Mouse (Mus musculus) CH12.LX (cell line): ENCODE measurements around the gene Cxcr5. TPM values are rescaled to one million over a fixed set of nuclear protein-coding genes. Genes with fewer than 3 reads are reported as not detected.

Source experiments
- DNase-seq: peaks from one replicate; pipeline ENCODE4 v3.0.0-alpha.2; 2013; ENCODE audit errors: extremely low read depth
- H3K27ac ChIP-seq: 2 replicates; pipeline ENCODE4 v1.5.1; 2012; ENCODE audit warnings: low read depth, mild to moderate bottlenecking, control low read depth, moderate library complexity; ENCODE audit not compliant: insufficient read depth
- H3K27me3 ChIP-seq: replicated peaks from 2 replicates; pipeline ENCODE3; 2012; ENCODE audit warnings: inconsistent platforms
- H3K36me3 ChIP-seq, 2 experiments: replicated peaks in 1 of 2; 2 replicates each; pipeline versions ENCODE3 to v1.6.1; 2012; ENCODE audit warnings: inconsistent platforms in 1 of 2, low read length in 1 of 2, mild to moderate bottlenecking in 1 of 2, mixed read lengths in 1 of 2, moderate library complexity in 1 of 2; ENCODE audit not compliant: control insufficient read depth in 1 of 2, insufficient read depth in 1 of 2
- H3K4me1 ChIP-seq, 2 experiments: 2 replicates each; pipeline ENCODE4 v1.6.1; 2012; ENCODE audit warnings: inconsistent platforms in 1 of 2, moderate library complexity in 1 of 2; ENCODE audit not compliant: insufficient read depth in 2 of 2, control insufficient read depth in 1 of 2
- H3K4me2 ChIP-seq: 2 replicates; pipeline ENCODE4 v1.6.1; 2012; ENCODE audit warnings: low read depth, mild to moderate bottlenecking, control low read depth; ENCODE audit not compliant: poor library complexity, insufficient read depth, severe bottlenecking
- H3K4me3 ChIP-seq, 3 experiments: fragments of 150-350 bp in 1 of 3; sonication (generic) in 1 of 3; replicated peaks in 1 of 3; 2 replicates each; pipeline versions ENCODE3 to v1.5.1; 2011 to 2012; ENCODE audit warnings: low read depth in 2 of 3, low read length in 2 of 3, mild to moderate bottlenecking in 2 of 3, moderate library complexity in 2 of 3, control low read depth in 1 of 3, improper control_type of control experiment in 1 of 3, inconsistent platforms in 1 of 3, mixed read lengths in 1 of 3; ENCODE audit not compliant: poor library complexity in 1 of 3
- H3K79me2 ChIP-seq: replicated peaks from 2 replicates; pipeline ENCODE4 v1.6.1; 2012; ENCODE audit warnings: mild to moderate bottlenecking, moderate library complexity; ENCODE audit not compliant: control insufficient read depth, poor library complexity, insufficient read depth, severe bottlenecking; ENCODE audit errors: extremely low read depth
- H3K9ac ChIP-seq: 2 replicates; pipeline ENCODE4 v1.6.1; 2012; ENCODE audit warnings: low read depth, mild to moderate bottlenecking, control low read depth, moderate library complexity; ENCODE audit not compliant: insufficient read depth
- H3K9me3 ChIP-seq: replicated peaks from 2 replicates; pipeline ENCODE3; 2012; ENCODE audit warnings: low read length, inconsistent platforms, mixed read lengths
- BHLHE40 ChIP-seq: IDR thresholded peaks from 2 replicates; pipeline ENCODE4 v1.6.1; 2011; ENCODE audit warnings: mild to moderate bottlenecking, low read depth, low read length, improper control_type of control experiment
- CHD1 ChIP-seq: IDR thresholded peaks from 2 replicates; pipeline ENCODE4 v1.6.1; 2012; ENCODE audit warnings: low read depth, low read length, improper control_type of control experiment, inconsistent platforms
- JUN ChIP-seq: IDR thresholded peaks from 2 replicates; pipeline ENCODE4 v1.6.1; 2011; ENCODE audit warnings: low read depth, mild to moderate bottlenecking, low read length, improper control_type of control experiment, moderate library complexity; ENCODE audit not compliant: insufficient read depth
- KAT2A ChIP-seq: IDR thresholded peaks from 2 replicates; pipeline ENCODE4 v1.6.1; 2012; ENCODE audit warnings: low read length, improper control_type of control experiment, inconsistent platforms; ENCODE audit not compliant: insufficient replicate concordance
- MAFK ChIP-seq: IDR thresholded peaks from 2 replicates; pipeline ENCODE4 v1.6.1; 2011; ENCODE audit warnings: low read length, improper control_type of control experiment; ENCODE audit not compliant: insufficient replicate concordance
- MAZ ChIP-seq: IDR thresholded peaks from 2 replicates; pipeline ENCODE4 v1.6.1; 2012; ENCODE audit warnings: low read depth, mild to moderate bottlenecking, inconsistent platforms, low read length, improper control_type of control experiment, moderate library complexity
- NELFE ChIP-seq: IDR thresholded peaks from 2 replicates; pipeline ENCODE4 v1.6.1; 2011; ENCODE audit warnings: low read depth, low read length, improper control_type of control experiment
- RCOR1 ChIP-seq: conservative IDR thresholded peaks from 2 replicates; pipeline ENCODE4 v1.6.1; 2012; ENCODE audit warnings: low read depth, mild to moderate bottlenecking, inconsistent platforms, low read length, improper control_type of control experiment
- SIN3A ChIP-seq: IDR thresholded peaks from 2 replicates; pipeline ENCODE4 v1.6.1; 2012; ENCODE audit warnings: low read length, improper control_type of control experiment, inconsistent platforms
- TBP ChIP-seq: conservative IDR thresholded peaks from 2 replicates; pipeline ENCODE4 v1.6.1; 2011; ENCODE audit warnings: low read depth, low read length, improper control_type of control experiment
- TCF12 ChIP-seq: IDR thresholded peaks from 2 replicates; pipeline ENCODE4 v1.6.1; 2014; ENCODE audit warnings: low read depth, mild to moderate bottlenecking, inconsistent platforms, low read length, improper control_type of control experiment
- UBTF ChIP-seq: IDR thresholded peaks from 2 replicates; pipeline ENCODE4 v1.6.1; 2012; ENCODE audit warnings: low read depth, mild to moderate bottlenecking, inconsistent platforms, low read length, improper control_type of control experiment, moderate library complexity
- USF1 ChIP-seq: IDR thresholded peaks from 2 replicates; pipeline ENCODE4 v1.6.1; 2014; ENCODE audit warnings: low read depth, mild to moderate bottlenecking, inconsistent platforms, low read length, improper control_type of control experiment
- ZKSCAN1 ChIP-seq: IDR thresholded peaks from 2 replicates; pipeline ENCODE4 v1.6.1; 2012; ENCODE audit warnings: low read depth, inconsistent platforms, low read length, improper control_type of control experiment, borderline replicate concordance
- ZNF384 ChIP-seq: IDR thresholded peaks from 2 replicates; pipeline ENCODE4 v1.6.1; 2012; ENCODE audit warnings: low read depth, low read length, improper control_type of control experiment, inconsistent platforms
- dilution Hi-C: fragments of 300-500 bp; cut with MboI; formaldehyde crosslinking; loops from 2 replicates; pipeline ENCODE4 v1.14.3; 2020; ENCODE audit warnings: low sequenced_read_pairs; ENCODE audit not compliant: extremely low pct_unique_long_range_greater_than_20kb, extremely low pct_ligation_motif_present
- in situ Hi-C: fragments of 300-500 bp; cut with MboI; formaldehyde crosslinking; loops from 3 replicates; pipeline ENCODE4 v1.14.3; 2019; ENCODE audit warnings: low sequenced_read_pairs, low pct_ligation_motif_present, low pct_unique_long_range_greater_than_20kb, mixed read lengths
- polyA plus RNA-seq: library from polyadenylated mRNA; unstranded; fragments of >175 nt; gene quantifications from 2 replicates; pipeline ENCODE4 v1.2.1, GENCODE M21; 2012; ENCODE audit warnings: low read depth; ENCODE audit not compliant: insufficient read length
- total RNA-seq, 2 experiments: library from RNA; depleted of rRNA; stranded (reverse); fragments of 300-350 nt in 1 of 2; fragments of >200 nt in 1 of 2; gene quantifications; 2 replicates each; pipeline ENCODE4 v1.2.3; 2012 to 2014

The Cxcr5 gene
- total and polyA plus RNA-seq, 3 experiments = 30.2 to 93.4 (median 70.5) TPM

GRCm38 (mm10) chr9:44606646-44607045 is 45.0 kb upstream of the Cxcr5 start:
- TF ChIP-seq RCOR1 = no peak
- TF ChIP-seq ZNF384 = peak; percentile 58; the same call in 1 of the 2 replicates
- TF ChIP-seq MAFK = no peak
- no peak for TF ChIP-seq USF1
- TF ChIP-seq JUN = no peak
- no peak for TF ChIP-seq BHLHE40
- TF ChIP-seq KAT2A = no peak
- no peak for TF ChIP-seq MAZ
- 0 out of 2 replicates have a peak, but pooled peaks have one; percentile 52 for TF ChIP-seq CHD1
- no peak for TF ChIP-seq SIN3A
- TF ChIP-seq NELFE = no peak
- TF ChIP-seq ZKSCAN1 = no peak
- TF ChIP-seq UBTF = no peak
- Histone ChIP-seq H3K9ac (peak overlapping the region; percentile 92; the same call in 1 of the 2 replicates), H3K36me3 (peaks cover 30 to 37% of the 10 kb centered on the region in 2 experiments), H3K27ac (no peak overlapping the region), H3K9me3 (no peaks in the 10 kb centered on the region), H3K4me1 (peaks cover 0 to 29% of the 10 kb centered on the region in 2 experiments; a peak in 3 of 4 replicates), H3K27me3 (no peaks in the 10 kb centered on the region), H3K4me3 (peak overlapping the region in 2 of 3 experiments; percentile 85 to 96), H3K79me2 (peaks cover 77% of the 10 kb centered on the region), H3K4me2 (peak overlapping the region; percentile 92; the same call in 1 of the 2 replicates)
- no peak for DNase-seq
- in situ Hi-C loops = loop anchor here (5.0 kb wide), 1 partner anchor 84 kb away; no protein-coding TSS in a partner anchor
- dilution Hi-C loops = no loop called here

GRCm38 (mm10) chr9:44605616-44606165 is 44.0 kb upstream of the Cxcr5 start:
- dilution Hi-C loops (no loop called here), in situ Hi-C loops (loop anchor here (5.0 kb wide), 1 partner anchor 83 kb away; no protein-coding TSS in a partner anchor)
- TF ChIP-seq TCF12 = no peak; the same call in 1 of the 2 replicates
- TF ChIP-seq TBP = no peak
- 0 out of 2 replicates have a peak, but pooled peaks have one; percentile 7 for TF ChIP-seq CHD1
- TF ChIP-seq SIN3A = peak; percentile 28; the same call in 1 of the 2 replicates
- peaks cover 2 to 34% of the 10 kb centered on the region in 2 experiments for H3K4me1 ChIP-seq
- peak; percentile 64 for DNase-seq
- H3K27me3 ChIP-seq = no peaks in the 10 kb centered on the region
- peak overlapping the region; percentile 89 for H3K27ac ChIP-seq
- H3K79me2 ChIP-seq = peaks cover 68% of the 10 kb centered on the region
- H3K9ac ChIP-seq = peak overlapping the region; percentile 92
- peaks cover 25 to 29% of the 10 kb centered on the region in 2 experiments for H3K36me3 ChIP-seq
- H3K4me3 ChIP-seq = peak overlapping the region; percentile 76 to 96 (median 85)
- no peaks in the 10 kb centered on the region for H3K9me3 ChIP-seq
- H3K4me2 ChIP-seq = peak overlapping the region; percentile 66; the same call in 1 of the 2 replicates
